Mouse (Mus musculus): ENCODE results near the gene Gmfg.

DNA sequence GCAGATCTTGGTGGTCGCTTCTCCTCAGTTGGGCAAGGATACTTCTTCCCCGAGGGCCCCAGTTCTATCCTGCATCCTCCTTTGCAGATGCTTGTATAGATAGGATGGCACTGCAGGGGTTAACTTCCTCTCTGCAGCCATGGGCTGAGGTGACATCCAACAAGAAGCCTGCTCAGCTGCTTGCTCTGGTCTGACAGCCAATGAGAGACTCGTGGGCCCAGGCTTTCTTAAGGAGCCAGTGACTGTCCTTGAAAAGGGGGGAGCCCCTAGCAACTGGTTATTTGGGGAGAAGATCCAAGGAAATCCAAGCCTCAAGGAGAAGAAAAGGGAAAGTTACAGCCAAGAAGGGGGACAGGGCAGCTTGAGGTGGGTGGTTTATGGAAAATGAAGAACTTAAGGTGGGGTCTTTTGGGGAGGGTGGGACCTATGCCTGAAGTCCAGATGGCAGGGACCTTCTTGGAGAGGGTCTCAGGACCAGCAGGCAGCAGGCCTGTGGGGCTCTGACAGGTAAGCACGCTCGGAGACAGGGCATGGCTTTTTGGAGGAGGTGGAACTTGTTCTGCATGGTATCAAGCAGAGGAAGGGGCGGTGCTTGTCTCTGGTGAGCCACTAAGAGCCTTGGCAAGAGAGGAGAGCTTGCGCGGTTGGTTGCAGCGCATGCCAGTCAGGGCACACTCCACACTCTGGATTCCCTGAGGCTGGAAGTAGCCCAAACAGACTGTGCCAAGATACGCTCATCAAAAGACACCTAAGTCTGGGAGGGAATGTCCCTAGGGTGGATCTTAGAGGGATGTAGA is 27.4 kb downstream of the Gmfg start:
- TF ChIP-seq TAL1 (IDR thresholded peaks at IDR 0.05; ENCODE audit: low read length) (no peak), GATA1 (IDR thresholded peaks at IDR 0.05; ENCODE audit: low read length) (no peak)

Measured in erythroblast, embryonic 14.5 days (primary cell).